Mouse (Mus musculus): ENCODE results near the gene Pla2g12a.

Gene Pla2g12a

DNA sequence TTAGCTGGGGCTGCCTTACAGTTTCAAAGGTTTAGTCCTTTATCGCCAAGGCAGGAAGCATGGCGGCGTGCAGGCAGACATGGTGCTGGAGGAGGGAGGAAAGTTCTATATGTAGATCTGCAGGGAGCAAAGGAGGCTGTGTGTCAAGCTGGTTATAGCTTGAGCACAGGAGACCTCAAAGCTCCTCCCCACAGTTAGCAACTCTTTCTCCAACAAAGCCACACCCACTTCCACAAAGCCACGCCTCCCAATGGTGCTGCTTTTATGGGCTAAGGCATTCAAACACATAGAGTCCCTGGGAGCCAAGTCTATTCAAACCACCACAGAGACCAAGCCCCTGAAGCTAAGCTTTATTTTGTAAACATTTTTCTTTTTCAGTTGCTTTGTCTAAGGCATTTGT lies 20.5 kb downstream of the Pla2g12a start:
- DNase-seq (ENCODE audit: low spot score in 2 of 2), result no peak

GRCm38 (mm10) chr3:129901271-129901809 lies 22.9 kb downstream of the Pla2g12a start, which contains the start of gene Casp6:
Casp6 (plus strand) TSS chr3:129901425.
- DNase-seq (ENCODE audit: low spot score in 2 of 2), result peak; percentile 19 to 36

DNA sequence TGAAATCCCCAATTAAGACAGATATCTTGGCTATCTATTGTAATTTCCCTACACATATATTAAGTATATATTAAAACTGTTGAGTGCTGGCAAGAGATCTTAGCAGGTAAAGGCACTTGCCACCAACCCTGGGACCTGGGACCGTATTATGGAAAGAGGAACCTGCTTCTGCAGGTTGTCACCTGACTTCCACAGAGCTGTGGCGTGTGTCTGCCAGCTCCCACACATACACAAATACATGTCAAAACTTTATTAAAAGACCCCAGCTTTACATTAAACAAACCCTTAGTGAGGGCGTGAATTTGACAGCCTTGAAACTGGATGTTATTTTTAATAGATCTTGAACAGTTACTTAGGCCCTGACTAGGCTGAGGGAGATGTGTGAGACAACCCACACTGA lies 25.0 kb downstream of the Pla2g12a start:
- DNase-seq (ENCODE audit: low spot score in 2 of 2), result no peak

GRCm38 (mm10) chr3:129903866-129904265 lies 25.5 kb downstream of the Pla2g12a start:
- no peak for DNase-seq (ENCODE audit: low spot score in 2 of 2)

- no peak for DNase-seq (ENCODE audit: low spot score in 2 of 2)
Measured at GRCm38 (mm10) chr3:129904381-129905132, 26.2 kb downstream of the Pla2g12a start.

GRCm38 (mm10) chr3:129912025-129912424 lies 33.6 kb downstream of the Pla2g12a start:
- DNase-seq (ENCODE audit: low spot score in 2 of 2), result no peak

- no peak for DNase-seq (ENCODE audit: low spot score in 2 of 2)
Measured at GRCm38 (mm10) chr3:129913241-129913640, 34.8 kb downstream of the Pla2g12a start.

GRCm38 (mm10) chr3:129917424-129917823 lies 39.0 kb downstream of the Pla2g12a start:
- DNase-seq (ENCODE audit: low spot score in 2 of 2), result no peak

DNA sequence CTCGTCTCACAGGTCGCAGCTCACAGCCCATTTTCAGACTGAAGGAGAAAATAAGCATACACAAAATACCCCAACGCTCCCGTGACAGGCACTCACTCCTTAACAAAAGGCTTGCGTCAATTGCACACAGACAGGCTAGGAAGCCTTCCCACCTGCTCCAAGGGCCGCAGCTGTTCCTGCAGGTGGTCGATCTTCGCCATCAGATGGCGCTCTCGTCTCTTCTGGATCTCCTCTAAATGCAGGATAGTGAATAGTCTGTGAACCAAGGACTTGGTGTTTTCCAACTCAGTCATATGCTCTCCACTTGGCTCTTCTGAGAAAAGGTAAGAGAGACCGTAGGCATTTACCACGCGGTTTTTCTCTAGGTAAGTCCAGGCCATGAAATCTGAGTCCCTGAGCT lies 40.0 kb downstream of the Pla2g12a start:
- DNase-seq (ENCODE audit: low spot score in 2 of 2), result peak; percentile 67 to 72

DNA sequence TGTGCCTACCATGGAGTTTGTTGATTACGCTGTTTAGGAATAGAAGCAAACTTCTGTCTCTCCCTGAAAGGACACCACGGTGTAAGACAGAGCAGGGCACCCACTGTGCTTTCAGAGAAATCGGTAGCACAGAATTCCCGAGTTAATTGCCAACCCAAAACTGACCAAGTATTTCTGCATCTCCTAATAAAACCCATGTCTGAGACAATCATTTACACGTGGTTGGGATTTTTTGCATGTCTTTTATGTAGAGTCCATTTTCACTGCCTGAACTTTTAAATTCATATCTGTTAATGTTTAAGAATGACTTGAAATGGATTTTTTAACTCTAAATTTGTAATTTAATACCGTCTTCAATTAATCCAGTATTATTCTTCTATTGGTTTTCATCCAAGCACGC lies 45.2 kb downstream of the Pla2g12a start:
- DNase-seq (ENCODE audit: low spot score in 2 of 2), result no peak

DNA sequence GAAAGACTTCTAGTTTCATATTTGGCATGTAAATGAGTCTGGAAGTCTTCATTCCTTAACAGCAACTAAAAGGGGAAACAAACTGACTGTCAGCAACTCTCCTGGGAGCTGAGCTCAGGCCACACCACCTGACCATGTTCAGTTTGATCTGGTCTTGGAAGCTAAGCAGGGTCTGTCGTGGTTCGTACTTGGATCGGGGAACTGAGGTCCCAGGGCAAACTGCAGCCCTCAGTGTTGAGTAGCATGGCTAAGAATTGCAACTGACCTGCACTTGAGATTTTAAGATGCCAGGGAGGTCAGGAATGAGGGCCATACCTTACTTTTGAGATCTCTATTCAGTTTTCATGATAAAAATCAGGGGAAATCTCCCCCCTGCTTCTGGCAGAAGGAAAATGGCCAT lies 47.5 kb downstream of the Pla2g12a start:
- DNase-seq (ENCODE audit: low spot score in 2 of 2), result no peak

DNA sequence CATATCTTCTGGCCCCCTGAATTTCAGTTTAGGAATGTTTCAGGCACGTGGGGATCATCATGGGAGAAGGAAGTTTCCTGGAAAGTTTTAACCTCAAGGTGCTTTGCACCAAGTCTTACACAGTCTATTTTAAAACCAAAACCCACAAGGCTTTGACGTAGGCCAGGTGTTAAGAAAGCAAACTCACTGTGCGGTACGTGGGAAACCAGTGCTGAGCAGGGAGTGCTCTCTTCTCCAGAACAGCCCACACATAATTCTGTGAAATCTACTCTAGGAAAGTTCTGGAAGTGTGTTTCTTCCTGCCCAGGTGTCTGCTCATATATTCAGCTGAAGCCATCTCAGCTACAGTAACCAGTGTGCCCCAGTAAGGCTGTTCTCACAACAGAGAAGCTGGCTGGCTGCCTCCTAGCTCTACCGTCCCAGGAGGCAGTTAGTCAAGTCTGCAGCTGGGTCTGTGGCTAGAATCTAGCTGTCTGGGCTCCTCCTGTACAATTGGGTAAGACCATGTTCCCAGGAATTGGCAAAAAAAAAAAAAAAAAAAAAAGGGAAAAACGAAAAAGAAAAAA lies 51.9 kb downstream of the Pla2g12a start:
- DNase-seq (ENCODE audit: low spot score in 2 of 2), result no peak

- DNase-seq (ENCODE audit: low spot score in 2 of 2), result no peak
Measured at GRCm38 (mm10) chr3:129932443-129932842, 54.0 kb downstream of the Pla2g12a start.

- DNase-seq (ENCODE audit: low spot score in 2 of 2), result no peak
Measured at GRCm38 (mm10) chr3:129936561-129936960, 58.2 kb downstream of the Pla2g12a start.

GRCm38 (mm10) chr3:129937848-129938247 lies 59.4 kb downstream of the Pla2g12a start:
- DNase-seq (ENCODE audit: low spot score in 2 of 2), result no peak

GRCm38 (mm10) chr3:129939058-129939457 lies 60.7 kb downstream of the Pla2g12a start:
- DNase-seq (ENCODE audit: low spot score in 2 of 2), result no peak

GRCm38 (mm10) chr3:129940780-129941179 lies 62.4 kb downstream of the Pla2g12a start:
- no peak for DNase-seq (ENCODE audit: low spot score in 2 of 2)

DNA sequence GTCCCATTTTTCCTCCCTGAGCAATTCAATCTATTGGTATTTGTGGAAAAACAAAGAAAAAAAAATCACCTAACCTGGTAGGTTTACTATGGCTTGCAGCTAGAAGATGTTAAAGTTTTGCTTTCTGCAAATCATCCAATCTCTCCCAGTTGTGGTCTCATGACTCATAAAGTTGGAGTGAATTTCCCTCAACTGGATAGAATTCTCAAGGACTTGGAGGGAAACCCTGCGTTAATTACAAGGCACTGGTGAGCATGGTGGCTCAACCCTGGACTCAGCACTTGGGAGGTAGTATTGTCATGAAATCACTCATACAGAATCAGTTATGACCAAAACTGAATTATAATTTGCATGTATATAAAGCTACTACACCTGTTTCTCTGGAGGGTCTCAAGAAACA lies 62.9 kb downstream of the Pla2g12a start:
- no peak for DNase-seq (ENCODE audit: low spot score in 2 of 2)

GRCm38 (mm10) chr3:129943813-129944212 lies 65.4 kb downstream of the Pla2g12a start:
- DNase-seq (ENCODE audit: low spot score in 2 of 2), result no peak

All from frontal cortex, postnatal 25 days (tissue).